Mouse (Mus musculus): ENCODE data around the gene Kcnn4. TPM values are rescaled to one million over a fixed set of nuclear protein-coding genes. Genes with fewer than 3 reads are reported as not detected.
"Not testable (repeated sequence)": the region's sequence is repeated elsewhere in the genome, so short reads cannot be mapped to it uniquely, and the experiment has no call there.

The Kcnn4 gene
- polyA plus RNA-seq, 1 experiment: 3.0 TPM

GRCm38 (mm10) chr7:24389516-24390187 lies 19.6 kb downstream of the Kcnn4 start:
- no peak for DNase-seq (ENCODE audit: extremely low spot score in 1 of 2, low spot score in 1 of 2)

DNA sequence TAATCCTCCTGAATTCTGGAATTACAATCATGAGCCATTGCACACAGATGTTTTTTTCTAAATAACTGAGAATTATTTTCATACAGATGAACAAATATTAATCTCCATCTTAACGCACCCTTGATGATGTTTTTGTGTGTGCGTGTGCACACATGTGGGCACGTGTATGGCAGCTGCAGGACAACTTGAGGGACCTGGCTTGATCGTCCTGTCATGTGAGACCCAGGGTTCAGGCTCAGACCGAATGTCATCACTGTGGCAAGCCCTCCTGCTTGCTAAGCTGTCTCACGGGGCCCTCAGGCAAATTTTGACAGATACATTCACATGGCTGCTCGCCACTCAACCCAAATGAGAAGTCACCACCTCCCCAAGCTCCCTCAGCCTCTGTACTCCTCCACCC lies 20.4 kb downstream of the Kcnn4 start:
- DNase-seq (ENCODE audit: extremely low spot score in 1 of 2, low spot score in 1 of 2): no peak

GRCm38 (mm10) chr7:24391077-24391476 lies 21.0 kb downstream of the Kcnn4 start:
- DNase-seq (ENCODE audit: extremely low spot score in 1 of 2, low spot score in 1 of 2): peak in 1 of 2 experiments; percentile 23

DNA sequence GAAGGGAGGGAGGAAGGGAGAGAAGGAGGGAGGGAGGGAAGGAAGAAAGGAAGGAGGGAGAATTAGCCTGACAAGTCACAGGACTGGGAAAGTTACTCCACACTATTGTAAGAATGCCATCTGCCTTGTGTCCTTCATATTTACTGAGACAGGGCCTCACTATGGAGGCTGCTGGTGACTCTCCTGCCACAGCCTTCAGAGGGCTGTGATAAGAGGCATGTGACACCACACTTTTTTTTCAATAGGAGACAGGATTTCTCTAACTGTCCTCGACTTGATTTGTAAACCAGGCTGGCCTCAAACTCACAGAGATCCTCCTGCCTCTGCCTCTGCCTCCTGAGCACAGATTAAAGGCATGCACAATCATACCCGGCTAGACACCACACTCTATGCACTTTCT lies 21.6 kb downstream of the Kcnn4 start:
- no peak for DNase-seq (ENCODE audit: extremely low spot score in 1 of 2, low spot score in 1 of 2)

GRCm38 (mm10) chr7:24394054-24394453 lies 24.0 kb downstream of the Kcnn4 start:
- DNase-seq (ENCODE audit: extremely low spot score in 1 of 2, low spot score in 1 of 2): no peak

GRCm38 (mm10) chr7:24394475-24395161 lies 24.6 kb downstream of the Kcnn4 start:
- DNase-seq (ENCODE audit: extremely low spot score in 1 of 2, low spot score in 1 of 2): no peak

DNA sequence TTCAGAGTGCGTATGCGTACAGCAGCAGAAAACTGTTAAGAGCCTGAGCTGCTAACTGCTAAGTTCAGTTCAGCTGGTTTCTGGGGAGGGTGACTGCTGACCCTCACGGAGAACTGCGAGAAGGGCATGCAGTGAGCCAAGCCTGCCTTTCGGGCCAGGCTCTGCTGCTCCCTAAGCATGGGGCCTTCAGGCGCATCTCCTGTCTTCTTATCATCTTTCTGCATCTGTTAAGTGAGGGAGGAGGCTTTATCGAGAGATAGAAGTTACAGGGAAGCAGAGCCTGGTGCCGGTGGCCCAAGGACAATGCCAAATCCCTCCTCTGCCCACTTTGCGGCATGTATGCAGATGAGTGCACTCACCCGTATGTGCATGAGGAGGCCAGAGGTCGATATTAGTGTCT lies 26.8 kb downstream of the Kcnn4 start:
- no peak for DNase-seq (ENCODE audit: extremely low spot score in 1 of 2, low spot score in 1 of 2)

DNA sequence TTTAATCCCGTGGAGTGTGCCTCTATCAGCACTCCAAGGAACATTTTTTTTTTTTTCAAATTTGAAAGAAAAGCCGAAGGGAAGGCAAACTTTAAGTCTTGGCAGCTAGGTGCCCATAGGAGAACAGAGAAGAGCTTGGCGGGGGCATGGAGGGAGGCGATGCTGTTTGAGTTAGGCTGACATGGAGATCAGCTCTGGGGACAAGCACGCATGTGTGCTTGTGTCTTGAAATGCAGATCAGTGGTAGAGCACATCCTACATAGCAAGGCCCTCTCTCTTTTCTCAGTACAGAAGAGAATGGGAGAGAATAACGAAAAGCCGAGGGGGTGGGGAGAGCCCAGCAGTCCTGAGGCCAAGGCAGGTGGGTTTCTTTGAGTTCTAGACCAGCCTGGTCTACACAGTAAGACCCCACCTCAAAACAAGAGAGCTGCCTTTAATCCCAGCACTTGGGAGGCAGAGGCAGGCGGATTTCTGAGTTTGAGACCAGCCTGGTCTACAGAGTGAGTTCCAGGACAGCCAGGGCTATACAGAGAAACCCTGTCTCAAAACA lies 28.4 kb downstream of the Kcnn4 start:
- DNase-seq (ENCODE audit: extremely low spot score in 1 of 2, low spot score in 1 of 2): no peak

GRCm38 (mm10) chr7:24399256-24400081 lies 29.4 kb downstream of the Kcnn4 start, which contains the start of gene Smg9:
Gene Smg9, plus strand, starts transcription at chr7:24399619.
- DNase-seq (ENCODE audit: extremely low spot score in 1 of 2, low spot score in 1 of 2): peak; percentile 95 to 98

GRCm38 (mm10) chr7:24400082-24400452 lies 30.0 kb downstream of the Kcnn4 start:
- no peak for DNase-seq (ENCODE audit: extremely low spot score in 1 of 2, low spot score in 1 of 2)

DNA sequence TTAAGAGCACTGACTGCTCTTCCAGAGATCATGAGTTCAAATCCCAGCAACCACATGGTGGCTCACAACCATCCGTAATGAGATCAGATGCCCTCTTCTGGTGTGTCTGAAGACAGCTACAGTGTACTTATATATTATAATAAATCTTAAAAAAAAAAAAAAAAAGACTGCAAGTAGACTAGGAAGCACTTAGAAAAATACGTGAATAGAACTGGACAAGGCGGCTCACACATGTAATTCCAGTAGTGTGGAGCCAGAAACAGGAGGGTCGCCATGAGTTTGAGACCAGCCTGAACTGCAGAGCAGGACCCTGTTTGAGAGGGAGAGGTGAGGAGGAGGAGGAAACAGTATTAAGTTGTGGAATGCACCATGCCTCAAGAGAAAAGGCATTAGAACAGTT lies 30.4 kb downstream of the Kcnn4 start:
- not testable (repeated sequence) for DNase-seq (ENCODE audit: extremely low spot score in 1 of 2, low spot score in 1 of 2)

GRCm38 (mm10) chr7:24402851-24403250 lies 32.8 kb downstream of the Kcnn4 start:
- no peak for DNase-seq (ENCODE audit: extremely low spot score in 1 of 2, low spot score in 1 of 2)

DNA sequence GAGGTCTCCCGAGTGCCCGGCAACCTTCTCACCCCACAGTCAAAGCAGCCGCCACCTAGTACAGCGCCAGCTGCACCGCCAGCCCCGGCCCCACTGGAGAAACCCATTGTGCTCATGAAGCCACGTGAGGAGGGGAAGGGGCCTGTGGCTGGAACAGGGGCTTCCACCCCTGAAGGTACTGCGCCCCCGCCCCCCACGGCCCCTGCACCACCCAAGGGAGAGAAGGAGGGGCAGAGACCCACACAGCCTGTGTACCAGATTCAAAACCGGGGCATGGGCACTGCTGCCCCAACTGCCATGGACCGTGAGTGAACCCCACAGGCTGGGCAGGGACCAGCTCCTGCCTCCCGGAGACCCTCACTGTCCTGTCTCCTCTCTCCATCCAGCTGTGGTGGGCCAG lies 35.6 kb downstream of the Kcnn4 start:
- DNase-seq (ENCODE audit: extremely low spot score in 1 of 2, low spot score in 1 of 2): no peak

GRCm38 (mm10) chr7:24406528-24407344 lies 36.7 kb downstream of the Kcnn4 start:
- DNase-seq (ENCODE audit: extremely low spot score in 1 of 2, low spot score in 1 of 2): peak in 1 of 2 experiments; percentile 82

- no peak for DNase-seq (ENCODE audit: extremely low spot score in 1 of 2, low spot score in 1 of 2)
These were observed 38.1 kb downstream of the Kcnn4 start for GRCm38 (mm10) chr7:24408186-24408585.

- no peak for DNase-seq (ENCODE audit: extremely low spot score in 1 of 2, low spot score in 1 of 2)
These were observed 40.1 kb downstream of the Kcnn4 start for GRCm38 (mm10) chr7:24410123-24410522.

- no peak for DNase-seq (ENCODE audit: extremely low spot score in 1 of 2, low spot score in 1 of 2)
These were observed 40.8 kb downstream of the Kcnn4 start for GRCm38 (mm10) chr7:24410831-24411230.

- no peak for DNase-seq (ENCODE audit: extremely low spot score in 1 of 2, low spot score in 1 of 2)
These were observed 43.6 kb downstream of the Kcnn4 start for GRCm38 (mm10) chr7:24413630-24414029.

- no peak for DNase-seq (ENCODE audit: extremely low spot score in 1 of 2, low spot score in 1 of 2)
These were observed 45.2 kb downstream of the Kcnn4 start for GRCm38 (mm10) chr7:24415261-24415660.

- DNase-seq (ENCODE audit: extremely low spot score in 1 of 2, low spot score in 1 of 2): peak in 1 of 2 experiments; percentile 17
These were observed 49.5 kb downstream of the Kcnn4 start for GRCm38 (mm10) chr7:24419579-24419978.
